Mouse (Mus musculus) liver, postnatal 0 days (tissue): Measurements from ENCODE around the gene Cul7. TPM values are rescaled to one million over a fixed set of nuclear protein-coding genes. Genes with fewer than 3 reads are reported as not detected.

Experiments
- ATAC-seq: fragments of 200-750 bp; cut with Nextera tagmentation; 2 replicates; pipeline ENCODE4 v1.8.0; 2017; ENCODE audit warnings: mild to moderate bottlenecking, moderate library complexity
- DNase-seq: peaks from one replicate; pipeline ENCODE4 v3.0.0-alpha.2; 2016
- H3K27ac ChIP-seq: fragments of 300-500 bp; sonication (generic); 2 replicates; pipeline ENCODE4 v1.5.1; 2014; ENCODE audit warnings: antibody characterized with exemption, moderate library complexity, mild to moderate bottlenecking, low read depth
- H3K27me3 ChIP-seq: fragments of 300-500 bp; sonication (generic); 2 replicates; pipeline ENCODE4 v1.6.1; 2014; ENCODE audit warnings: low read length, control low read depth, mixed read lengths; ENCODE audit not compliant: insufficient read depth
- H3K36me3 ChIP-seq: fragments of 300-500 bp; sonication (generic); replicated peaks from 2 replicates; pipeline ENCODE4 v1.6.1; 2014; ENCODE audit warnings: mild to moderate bottlenecking, control low read depth, low read length, moderate library complexity, mixed read lengths; ENCODE audit not compliant: insufficient read depth
- H3K4me1 ChIP-seq: fragments of 300-500 bp; sonication (generic); 2 replicates; pipeline ENCODE4 v1.6.1; 2014; ENCODE audit warnings: antibody characterized with exemption, mild to moderate bottlenecking, control low read depth; ENCODE audit not compliant: insufficient read depth
- H3K4me2 ChIP-seq: fragments of 300-500 bp; sonication (generic); 2 replicates; pipeline ENCODE4 v1.6.1; 2014; ENCODE audit warnings: low read depth, mild to moderate bottlenecking, low read length, moderate library complexity, mixed read lengths
- H3K4me3 ChIP-seq: fragments of 300-500 bp; sonication (generic); 2 replicates; pipeline ENCODE4 v1.5.1; 2014; ENCODE audit warnings: low read depth, low read length
- H3K9ac ChIP-seq: fragments of 300-500 bp; sonication (generic); replicated peaks from 2 replicates; pipeline ENCODE4 v1.6.1; 2014; ENCODE audit warnings: mild to moderate bottlenecking, moderate library complexity
- H3K9me3 ChIP-seq: fragments of 300-500 bp; sonication (generic); 2 replicates; pipeline ENCODE4 v1.6.1; 2016; ENCODE audit warnings: mild to moderate bottlenecking, control low read depth, low read length, mixed read lengths
- CTCF ChIP-seq: sonication (generic); IDR thresholded peaks from 2 replicates; pipeline ENCODE4 v1.5.1; 2016; ENCODE audit warnings: antibody characterized with exemption, low read depth
- EP300 ChIP-seq: IDR thresholded peaks from 2 replicates; pipeline ENCODE4 v1.6.1; 2016; ENCODE audit warnings: antibody characterized with exemption, low read depth, mild to moderate bottlenecking
- WGBS: fragments of 180-500 bp; shearing (Covaris S2); extraction: QIAGEN DNeasy Blood & Tissue Kit; methylation state at CpG from one replicate; pipeline ENCODE4 v1.1.7; 2014; ENCODE audit not compliant: insufficient replicate concordance; 5-methylcytosine and 5-hydroxymethylcytosine counted together
- polyA plus RNA-seq: library from polyadenylated mRNA; unstranded; fragments of >200 nt; fragmentation: Nextera tagmentation; extraction: Ambion mirVana; gene quantifications from 2 replicates; pipeline ENCODE4 v1.2.1, GENCODE M21; 2015

Gene Cul7
- polyA plus RNA-seq, 1 experiment from 2014 or later = 6.2 TPM

DNA sequence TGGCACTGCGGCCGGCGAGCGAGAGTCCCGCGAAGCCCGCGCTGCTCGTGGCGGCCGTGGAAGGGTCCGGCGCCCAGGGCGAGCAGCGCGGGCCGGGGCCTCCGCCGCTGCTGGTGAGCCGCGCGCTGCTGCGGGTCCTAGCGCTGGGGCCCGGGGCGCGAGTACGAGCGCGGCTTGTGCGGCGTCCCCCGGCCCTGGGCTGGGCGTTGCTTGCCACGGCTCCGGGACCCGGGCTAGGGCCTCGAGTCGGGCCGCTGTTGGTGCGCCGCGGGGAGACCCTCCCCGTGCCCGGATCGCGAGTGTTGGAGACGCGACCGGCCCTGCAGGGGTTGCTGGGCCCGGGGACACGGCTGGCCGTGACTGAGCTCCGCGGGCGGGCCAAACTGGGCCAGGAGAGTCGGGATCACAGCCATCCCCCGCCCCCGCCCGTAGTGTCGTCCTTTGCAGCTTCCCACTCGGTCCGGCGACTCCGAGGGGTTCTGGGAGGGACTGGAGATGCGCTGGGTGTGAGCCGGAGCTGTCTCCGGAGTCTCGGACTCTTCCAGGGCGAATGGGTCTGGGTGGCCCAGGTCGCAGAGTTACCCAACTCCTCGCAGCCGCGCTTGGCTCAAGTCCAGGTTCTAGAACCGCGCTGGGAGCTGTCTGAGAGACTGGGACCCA is 61.6 kb downstream of the Cul7 start:
- TF ChIP-seq CTCF (no peak), EP300 (no peak)
- Histone ChIP-seq H3K4me1 (peaks cover 11% of the 10 kb centered on the region), H3K27me3 (no peaks in the 10 kb centered on the region), H3K27ac (peak overlapping the region; percentile 89), H3K9me3 (no peaks in the 10 kb centered on the region), H3K4me2 (peak overlapping the region; percentile 75), H3K36me3 (peaks cover 16% of the 10 kb centered on the region), H3K4me3 (peak overlapping the region; percentile 100), H3K9ac (peak overlapping the region; percentile 98)
- peak; percentile 64 for ATAC-seq
- WGBS = under 1% methylated on average over 60 of the region's 76 CpGs
- DNase-seq = peak; percentile 82

DNA sequence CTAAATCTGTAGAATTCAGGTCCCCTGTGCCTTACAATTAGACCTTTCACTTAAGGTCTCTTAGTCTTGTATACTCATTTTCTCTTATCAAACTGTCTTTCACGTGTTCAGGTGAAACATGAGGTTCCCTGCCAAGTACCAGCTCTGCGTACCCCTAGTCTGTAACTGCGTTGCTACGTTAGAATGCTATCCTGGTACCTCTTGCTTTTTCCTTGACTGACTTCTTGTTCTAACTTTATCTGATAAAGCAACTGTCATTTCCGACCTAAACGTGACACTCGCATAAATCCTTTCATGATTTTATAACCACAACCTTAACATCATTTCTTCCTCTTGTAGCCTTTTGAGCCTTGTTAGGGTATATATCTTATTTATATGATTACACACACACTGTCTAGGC is 62.3 kb downstream of the Cul7 start:
- Histone ChIP-seq H3K36me3 (peaks cover 16% of the 10 kb centered on the region), H3K4me2 (peak overlapping the region; percentile 75), H3K27ac (no peak overlapping the region), H3K9ac (peak overlapping the region; percentile 98), H3K27me3 (no peaks in the 10 kb centered on the region), H3K4me1 (peaks cover 11% of the 10 kb centered on the region), H3K9me3 (no peaks in the 10 kb centered on the region), H3K4me3 (peak overlapping the region; percentile 100)
- no peak for TF ChIP-seq CTCF
- no peak for TF ChIP-seq EP300
- 19% methylated on average over 7 of the region's 7 CpGs for WGBS
- ATAC-seq (no peak), DNase-seq (no peak)

DNA sequence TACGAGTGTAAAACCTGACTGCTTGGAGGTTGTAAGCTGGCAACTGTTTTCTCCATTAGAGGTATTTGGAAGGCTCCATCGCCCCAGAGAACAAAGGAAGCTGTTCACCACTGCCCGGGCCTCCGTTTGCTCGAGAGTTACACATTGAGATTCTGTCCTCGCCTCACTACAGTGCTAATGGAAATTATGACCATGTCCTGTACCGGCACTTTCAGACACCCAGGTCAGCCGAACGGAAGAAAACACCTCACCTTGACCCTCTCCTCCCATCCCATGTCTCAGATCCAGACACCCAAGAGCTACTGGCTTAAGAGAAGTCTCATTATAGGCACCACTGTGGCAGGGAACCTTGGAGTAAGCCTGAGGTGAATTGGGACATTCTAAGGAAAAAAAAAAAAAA is 63.7 kb downstream of the Cul7 start:
- Histone ChIP-seq H3K36me3 (peaks cover 16% of the 10 kb centered on the region), H3K4me3 (no peak overlapping the region), H3K27ac (no peak overlapping the region), H3K4me1 (peaks cover 11% of the 10 kb centered on the region), H3K4me2 (no peak overlapping the region), H3K9ac (no peak overlapping the region), H3K27me3 (no peaks in the 10 kb centered on the region), H3K9me3 (no peaks in the 10 kb centered on the region)
- 85% methylated on average over 9 of the region's 9 CpGs for WGBS
- ATAC-seq = no peak
- TF ChIP-seq EP300 = no peak
- TF ChIP-seq CTCF = no peak
- DNase-seq = no peak

Other genes with a start within 250 kb of the Cul7 start
- gene Crip3, start 221.4 kb upstream of the Cul7 start, polyA plus RNA-seq = not detected in 2 replicates
- gene Slc22a7, start 211.9 kb upstream of the Cul7 start, polyA plus RNA-seq = 0.18 and 0.34 TPM in 2 replicates
- gene Ttbk1, start 162.7 kb upstream of the Cul7 start, polyA plus RNA-seq = not detected in 2 replicates
- gene Dnph1, start 153.6 kb upstream of the Cul7 start, polyA plus RNA-seq = 7.4 and 8.6 TPM in 2 replicates
- gene Cul9, start 103.9 kb upstream of the Cul7 start, polyA plus RNA-seq = 1.0 and 1.3 TPM in 2 replicates
- 1.3 and 1.9 TPM in 2 replicates for gene Srf, start 94.2 kb upstream of the Cul7 start, polyA plus RNA-seq
- gene Ptk7, start 20.8 kb upstream of the Cul7 start, polyA plus RNA-seq = 3.0 and 3.5 TPM in 2 replicates
- 10.7 and 12.6 TPM in 2 replicates for gene Klc4, start 4.3 kb upstream of the Cul7 start, polyA plus RNA-seq
- 75.2 and 79.3 TPM in 2 replicates for gene Mrpl2, start 4.1 kb upstream of the Cul7 start, polyA plus RNA-seq
- gene Rrp36, start 24.0 kb downstream of the Cul7 start, polyA plus RNA-seq = 28.1 and 28.2 TPM in 2 replicates
- gene Mea1, start 28.5 kb downstream of the Cul7 start, polyA plus RNA-seq = 52.3 and 56.9 TPM in 2 replicates
- gene Klhdc3, start 30.6 kb downstream of the Cul7 start, polyA plus RNA-seq = 60.0 and 63.0 TPM in 2 replicates
- 11.2 and 12.5 TPM in 2 replicates for gene Ppp2r5d, start 54.8 kb downstream of the Cul7 start, polyA plus RNA-seq
- gene Pex6, start 61.1 kb downstream of the Cul7 start, polyA plus RNA-seq = 11.6 and 12.6 TPM in 2 replicates
- gene Gnmt, start 78.8 kb downstream of the Cul7 start, polyA plus RNA-seq = 707 and 780 TPM in 2 replicates
- gene Cnpy3, start 101.9 kb downstream of the Cul7 start, polyA plus RNA-seq = 23.0 and 24.1 TPM in 2 replicates
- gene Ptcra, start 113.4 kb downstream of the Cul7 start, polyA plus RNA-seq = 0.11 and 0.14 TPM in 2 replicates
- 192 and 213 TPM in 2 replicates for gene 2310039H08Rik, start 122.3 kb downstream of the Cul7 start, polyA plus RNA-seq
- gene Rpl7l1, start 132.3 kb downstream of the Cul7 start, polyA plus RNA-seq = 63.6 and 64.1 TPM in 2 replicates
- 1.8 and 1.9 TPM in 2 replicates for gene Bicral, start 208.1 kb downstream of the Cul7 start, polyA plus RNA-seq
- gene Tbcc, start 240.3 kb downstream of the Cul7 start, polyA plus RNA-seq = 24.1 and 30.1 TPM in 2 replicates